Mouse (Mus musculus): ENCODE data around the gene Cebpg. TPM values are rescaled to one million over a fixed set of nuclear protein-coding genes. Genes with fewer than 3 reads are reported as not detected.

The Cebpg gene
- total and polyA plus RNA-seq, 2 experiments: 8.5 to 24.9 TPM

GRCm38 (mm10) chr7:35015252-35015651 is 41.1 kb downstream of the Cebpg start:
- no peaks in the 10 kb centered on the region for H3K36me3 ChIP-seq (ENCODE audit: control insufficient read depth, insufficient read depth, low read length)
- H3K79me2 ChIP-seq (ENCODE audit: control insufficient read depth, insufficient read depth, low read length): no peaks in the 10 kb centered on the region
- H3K4me3 ChIP-seq (ENCODE audit: insufficient read depth, low read depth, low read length): no peak overlapping the region
- H3K27me3 ChIP-seq (ENCODE audit: control insufficient read depth, insufficient read depth, low read length): no peaks in the 10 kb centered on the region
- no peak for DNase-seq (ENCODE audit: extremely low read depth, low read depth, low spot score)
- no peak overlapping the region for H3K9ac ChIP-seq (ENCODE audit: low read depth, low read length)
- H3K4me1 ChIP-seq (ENCODE audit: control insufficient read depth, insufficient read depth, low read length): no peaks in the 10 kb centered on the region
- TF ChIP-seq CTCF (IDR thresholded peaks at IDR 0.05; ENCODE audit: low read depth, low read length) (no peak), POLR2A (IDR thresholded peaks at IDR 0.05; ENCODE audit: extremely low read depth, insufficient read depth, low read length) (no peak)
- no peak overlapping the region for H3K27ac ChIP-seq (replicated peaks; ENCODE audit: insufficient read depth, low read depth, low read length)
- 94% methylated on average over 2 of the region's 2 CpGs for WGBS

DNA sequence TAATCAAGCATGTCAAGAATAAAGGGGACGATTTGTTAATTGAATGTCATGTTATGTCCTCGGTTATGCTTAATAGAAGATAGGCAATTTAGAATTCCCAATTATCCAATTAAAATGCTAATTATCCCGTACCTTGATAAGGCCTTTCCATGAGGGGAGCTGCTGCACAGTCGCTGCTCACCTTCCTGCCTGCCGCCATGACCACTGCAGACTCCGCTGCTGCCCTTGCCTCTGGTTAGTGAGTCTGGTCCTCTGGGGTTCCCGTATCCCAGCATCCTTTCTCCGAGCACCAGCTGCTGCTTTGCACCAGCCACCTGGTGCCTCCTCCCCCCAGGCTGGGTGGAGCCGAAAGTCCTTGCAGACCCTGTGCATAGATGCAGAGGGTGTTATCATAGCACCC is 43.1 kb downstream of the Cebpg start:
- Histone ChIP-seq H3K36me3 (ENCODE audit: control insufficient read depth, insufficient read depth, low read length) (no peaks in the 10 kb centered on the region), H3K27me3 (ENCODE audit: control insufficient read depth, insufficient read depth, low read length) (no peaks in the 10 kb centered on the region), H3K9ac (ENCODE audit: low read depth, low read length) (no peak overlapping the region), H3K4me1 (ENCODE audit: control insufficient read depth, insufficient read depth, low read length) (no peaks in the 10 kb centered on the region), H3K79me2 (ENCODE audit: control insufficient read depth, insufficient read depth, low read length) (no peaks in the 10 kb centered on the region), H3K4me3 (ENCODE audit: insufficient read depth, low read depth, low read length) (no peak overlapping the region), H3K27ac (replicated peaks; ENCODE audit: insufficient read depth, low read depth, low read length) (no peak overlapping the region)
- no peak for DNase-seq (ENCODE audit: extremely low read depth, low read depth, low spot score)
- 89% methylated on average over 9 of the region's 9 CpGs for WGBS
- no peak for TF ChIP-seq CTCF (IDR thresholded peaks at IDR 0.05; ENCODE audit: low read depth, low read length)
- no peak for TF ChIP-seq POLR2A (IDR thresholded peaks at IDR 0.05; ENCODE audit: extremely low read depth, insufficient read depth, low read length)

DNA sequence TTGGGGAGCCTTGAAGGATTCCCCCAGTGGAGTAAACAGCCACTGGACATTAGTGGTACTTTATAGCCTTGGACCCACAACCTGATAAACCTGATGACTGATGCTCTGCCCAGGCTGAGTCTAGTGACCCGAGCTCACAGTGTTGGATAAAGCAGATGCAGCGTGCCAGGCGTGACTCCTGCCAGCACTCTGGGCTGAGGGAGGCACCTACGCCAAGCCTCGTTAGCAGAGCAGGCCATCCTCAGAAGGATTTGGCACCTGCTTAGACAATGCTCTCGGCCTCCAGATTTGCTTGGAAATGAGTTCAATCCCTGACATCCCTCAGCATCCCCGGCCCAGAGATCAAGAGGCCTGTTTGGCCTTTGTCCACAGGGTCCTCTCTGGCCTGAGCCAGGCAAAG is 49.7 kb downstream of the Cebpg start:
- no peaks in the 10 kb centered on the region for H3K4me1 ChIP-seq (ENCODE audit: control insufficient read depth, insufficient read depth, low read length)
- no peak overlapping the region for H3K4me3 ChIP-seq (ENCODE audit: insufficient read depth, low read depth, low read length)
- no peak for DNase-seq (ENCODE audit: extremely low read depth, low read depth, low spot score)
- WGBS: 97% methylated on average over 7 of the region's 7 CpGs
- no peak overlapping the region for H3K9ac ChIP-seq (ENCODE audit: low read depth, low read length)
- no peaks in the 10 kb centered on the region for H3K27me3 ChIP-seq (ENCODE audit: control insufficient read depth, insufficient read depth, low read length)
- no peaks in the 10 kb centered on the region for H3K79me2 ChIP-seq (ENCODE audit: control insufficient read depth, insufficient read depth, low read length)
- H3K36me3 ChIP-seq (ENCODE audit: control insufficient read depth, insufficient read depth, low read length): no peaks in the 10 kb centered on the region
- H3K27ac ChIP-seq (replicated peaks; ENCODE audit: insufficient read depth, low read depth, low read length): no peak overlapping the region
- TF ChIP-seq CTCF (IDR thresholded peaks at IDR 0.05; ENCODE audit: low read depth, low read length) (no peak), POLR2A (IDR thresholded peaks at IDR 0.05; ENCODE audit: extremely low read depth, insufficient read depth, low read length) (no peak)

DNA sequence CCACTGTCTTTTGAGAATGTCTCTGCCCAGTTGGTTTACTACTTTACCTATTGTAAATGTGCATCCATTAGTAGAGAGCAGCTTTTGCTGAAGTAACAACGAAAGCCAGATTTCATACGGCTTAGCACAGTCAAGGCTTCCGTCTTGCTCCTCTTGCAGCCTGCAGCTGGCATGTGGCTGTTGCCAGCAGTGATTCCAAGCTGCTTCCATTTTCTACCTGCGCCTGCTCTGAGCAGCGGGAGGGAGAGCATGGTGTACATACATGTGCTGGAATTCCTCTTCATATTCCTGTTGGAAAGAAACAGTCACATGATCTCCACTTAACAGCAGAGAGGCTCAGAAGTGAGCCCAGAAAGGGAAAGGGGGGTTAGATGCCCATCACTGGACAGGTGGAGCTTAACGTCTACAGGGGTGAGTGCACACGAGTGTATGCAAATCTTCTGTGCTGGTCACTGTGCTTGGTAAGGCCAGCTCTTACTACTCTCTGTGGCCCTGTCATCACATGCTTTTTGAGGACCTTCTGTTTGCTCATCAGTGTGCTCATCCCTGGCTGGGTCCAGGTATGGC is 53.1 kb downstream of the Cebpg start:
- H3K9ac ChIP-seq (ENCODE audit: low read depth, low read length): no peak overlapping the region
- no peak overlapping the region for H3K27ac ChIP-seq (replicated peaks; ENCODE audit: insufficient read depth, low read depth, low read length)
- H3K27me3 ChIP-seq (ENCODE audit: control insufficient read depth, insufficient read depth, low read length): no peaks in the 10 kb centered on the region
- TF ChIP-seq POLR2A (IDR thresholded peaks at IDR 0.05; ENCODE audit: extremely low read depth, insufficient read depth, low read length) (no peak), CTCF (IDR thresholded peaks at IDR 0.05; ENCODE audit: low read depth, low read length) (no peak)
- 91% methylated on average over 7 of the region's 7 CpGs for WGBS
- no peaks in the 10 kb centered on the region for H3K36me3 ChIP-seq (ENCODE audit: control insufficient read depth, insufficient read depth, low read length)
- H3K4me3 ChIP-seq (ENCODE audit: insufficient read depth, low read depth, low read length): no peak overlapping the region
- no peaks in the 10 kb centered on the region for H3K4me1 ChIP-seq (ENCODE audit: control insufficient read depth, insufficient read depth, low read length)
- H3K79me2 ChIP-seq (ENCODE audit: control insufficient read depth, insufficient read depth, low read length): no peaks in the 10 kb centered on the region
- no peak for DNase-seq (ENCODE audit: extremely low read depth, low read depth, low spot score)

DNA sequence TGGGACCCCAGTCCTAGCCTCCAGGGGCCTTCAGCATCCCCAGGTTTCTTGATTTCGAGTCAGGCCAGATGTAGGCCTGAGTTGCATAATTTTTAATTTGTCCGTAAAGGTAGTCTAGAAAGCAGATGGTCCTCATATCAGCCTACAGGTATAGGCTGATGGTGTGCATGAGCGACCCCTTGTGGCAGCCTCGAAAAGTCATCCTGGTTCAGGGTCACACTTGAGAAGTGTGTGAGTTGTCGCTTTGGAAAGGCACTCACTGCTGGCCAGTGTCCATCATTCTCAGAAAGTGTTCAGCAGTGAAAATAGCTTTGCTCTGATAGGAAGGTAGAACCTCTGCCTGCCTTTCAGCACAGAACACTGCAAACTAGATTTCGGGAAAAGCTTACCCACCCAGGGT is 55.5 kb downstream of the Cebpg start:
- Histone ChIP-seq H3K27me3 (ENCODE audit: control insufficient read depth, insufficient read depth, low read length) (no peaks in the 10 kb centered on the region), H3K36me3 (ENCODE audit: control insufficient read depth, insufficient read depth, low read length) (no peaks in the 10 kb centered on the region), H3K4me3 (ENCODE audit: insufficient read depth, low read depth, low read length) (no peak overlapping the region), H3K79me2 (ENCODE audit: control insufficient read depth, insufficient read depth, low read length) (no peaks in the 10 kb centered on the region), H3K27ac (replicated peaks; ENCODE audit: insufficient read depth, low read depth, low read length) (no peak overlapping the region), H3K9ac (ENCODE audit: low read depth, low read length) (no peak overlapping the region), H3K4me1 (ENCODE audit: control insufficient read depth, insufficient read depth, low read length) (no peaks in the 10 kb centered on the region)
- peak; percentile 79 for TF ChIP-seq CTCF (IDR thresholded peaks at IDR 0.05; ENCODE audit: low read depth, low read length)
- TF ChIP-seq POLR2A (IDR thresholded peaks at IDR 0.05; ENCODE audit: extremely low read depth, insufficient read depth, low read length): no peak
- DNase-seq (ENCODE audit: extremely low read depth, low read depth, low spot score): peak; percentile 19
- WGBS: 45% methylated on average over 6 of the region's 6 CpGs

Other genes with a start within 250 kb of the Cebpg start
- 0.07 and 0.28 TPM in 2 replicates for gene Chst8, start 243.9 kb downstream of the Cebpg start, total RNA-seq (2014; rRNA removed)
- gene Chst8, start 243.9 kb downstream of the Cebpg start, polyA plus RNA-seq (2012; rRNA removed): 0.09 and 0.35 TPM in 2 replicates
- gene Pepd, start 144.2 kb downstream of the Cebpg start, total RNA-seq (2014; rRNA removed): 63.4 and 71.9 TPM in 2 replicates
- 71.9 and 76.2 TPM in 2 replicates for gene Pepd, start 144.2 kb downstream of the Cebpg start, polyA plus RNA-seq (2012; rRNA removed)
- gene Cebpa, start 62.7 kb upstream of the Cebpg start, total RNA-seq (2014; rRNA removed): 177 and 199 TPM in 2 replicates
- 349 and 390 TPM in 2 replicates for gene Cebpa, start 62.7 kb upstream of the Cebpg start, polyA plus RNA-seq (2012; rRNA removed)
- gene Slc7a10, start 129.8 kb upstream of the Cebpg start, total RNA-seq (2014; rRNA removed): 0.07 and 0.09 TPM in 2 replicates
- gene Slc7a10, start 129.8 kb upstream of the Cebpg start, polyA plus RNA-seq (2012; rRNA removed): not detected in 2 replicates
- 6.1 and 7.7 TPM in 2 replicates for gene Lrp3, start 158.9 kb upstream of the Cebpg start, total RNA-seq (2014; rRNA removed)
- gene Lrp3, start 158.9 kb upstream of the Cebpg start, polyA plus RNA-seq (2012; rRNA removed): 14.4 and 15.2 TPM in 2 replicates

All from liver, adult 2 months (tissue).